Mouse (Mus musculus): ENCODE data around the gene Grwd1. TPM values are rescaled to one million over a fixed set of nuclear protein-coding genes. Genes with fewer than 3 reads are reported as not detected.

Gene Grwd1
- total RNA-seq, 2 experiments from 2014 or later, result 23.7 to 27.5 TPM

DNA sequence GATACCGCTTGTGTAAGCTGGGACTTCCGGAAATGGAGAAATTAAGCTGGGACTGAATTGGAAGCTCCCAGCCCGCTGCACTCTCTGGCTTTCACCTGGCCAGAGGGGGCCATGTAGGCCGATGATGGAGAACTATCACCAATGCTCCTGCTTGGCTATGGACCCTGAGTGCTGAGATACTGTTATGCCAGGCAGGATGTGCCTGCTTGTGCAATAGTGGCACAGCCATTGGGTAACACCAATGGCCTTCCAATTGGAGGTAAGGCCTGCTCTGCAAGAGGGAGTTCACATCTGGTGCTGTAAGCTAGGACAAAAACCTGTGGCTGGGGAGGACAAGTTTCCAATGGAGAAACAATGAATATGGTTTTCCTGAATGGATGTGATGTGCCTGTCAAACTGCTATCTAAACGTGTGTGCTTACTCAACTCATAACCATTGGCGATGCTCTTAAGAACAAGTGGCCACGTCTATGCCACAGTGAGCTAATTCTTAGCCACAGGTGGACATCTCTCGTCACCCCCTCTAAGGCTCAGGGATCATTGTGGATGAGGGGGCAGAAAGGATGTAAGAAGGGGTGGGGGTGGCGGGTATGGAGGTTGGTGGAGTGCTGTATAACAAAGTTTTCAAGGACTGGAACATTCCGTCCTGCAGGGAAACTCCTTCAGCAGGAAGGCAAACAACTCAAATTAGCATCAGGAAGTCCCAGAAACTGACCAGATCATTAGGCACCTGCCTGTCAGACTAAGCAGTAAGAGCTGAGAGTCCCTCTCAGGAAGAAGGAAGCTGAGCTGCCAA, 12.4 kb upstream of the Grwd1 start:
- no peak for DNase-seq

DNA sequence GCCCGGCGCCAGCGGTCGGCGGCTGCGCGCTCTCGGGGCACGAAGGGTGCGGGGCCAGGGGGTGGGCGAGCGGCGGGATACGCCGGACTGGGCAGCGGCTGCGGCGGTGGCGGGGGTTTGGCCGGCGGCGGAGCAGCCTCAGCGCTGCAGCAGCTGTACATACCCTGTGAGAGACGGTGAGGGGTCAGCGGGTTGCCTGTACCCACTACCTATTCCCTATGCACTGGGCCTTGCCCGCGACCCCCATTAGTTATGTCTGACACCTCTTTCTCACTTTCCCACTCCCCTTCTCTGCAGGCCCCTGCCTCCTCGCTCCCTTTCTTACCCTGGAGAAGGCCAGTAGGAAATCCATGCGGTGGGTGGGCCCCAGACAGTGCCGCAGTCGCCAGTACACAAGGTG, 3.2 kb upstream of the Grwd1 start:
- DNase-seq, result no peak

DNA sequence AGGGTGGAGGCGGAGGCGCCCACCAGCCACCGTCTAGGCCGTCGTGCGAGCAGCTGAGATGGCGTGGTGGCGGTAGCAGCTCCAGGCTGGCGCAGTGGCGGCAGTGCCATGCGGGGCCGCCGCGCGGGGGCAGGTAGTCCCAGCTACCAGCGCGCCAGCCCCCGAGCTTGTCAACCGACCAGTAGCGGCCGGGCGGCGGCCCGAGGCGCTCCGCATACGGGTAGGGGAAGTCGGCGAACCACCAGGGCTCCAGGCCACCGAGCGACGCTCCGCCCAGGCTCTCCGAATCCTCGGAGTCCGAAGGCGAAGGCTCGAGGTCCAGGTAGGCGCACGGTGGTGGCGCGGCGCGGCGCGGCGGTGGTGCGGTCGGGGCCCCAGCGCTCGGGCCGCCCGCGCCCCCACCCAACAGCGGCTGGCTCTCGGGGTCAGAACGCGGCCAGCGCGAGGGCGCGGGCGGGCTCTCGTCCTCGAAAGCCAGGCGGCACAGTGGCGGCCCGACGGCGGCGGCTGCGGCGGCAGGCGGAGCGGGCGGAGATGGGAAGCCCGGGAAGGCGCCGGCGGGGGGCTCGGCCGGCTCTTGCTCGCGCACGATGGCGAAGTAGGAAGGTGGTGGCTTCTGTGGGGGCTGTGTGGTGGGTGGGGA, 2.5 kb upstream of the Grwd1 start:
- DNase-seq, result peak; percentile 35

DNA sequence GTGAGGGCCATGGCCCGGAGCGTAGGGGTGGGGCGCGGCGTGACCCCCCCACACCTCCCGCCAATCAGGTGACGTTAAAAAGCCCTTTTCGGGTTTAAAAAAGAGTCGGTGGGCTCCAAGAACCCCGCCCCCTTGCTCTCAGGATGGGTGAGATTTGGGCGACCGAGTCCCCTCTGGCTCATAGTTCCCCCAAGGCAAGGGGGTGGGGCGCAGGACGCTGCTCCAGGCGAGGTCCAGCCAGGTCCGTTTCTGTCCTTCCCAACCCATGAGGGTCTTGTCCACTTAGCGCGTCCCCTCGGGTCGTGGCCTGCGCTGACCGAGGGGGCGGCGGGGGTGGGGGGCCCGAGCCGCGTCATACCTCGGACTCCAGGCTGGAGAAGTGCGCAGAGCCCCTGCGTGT, 1.7 kb upstream of the Grwd1 start:
- no peak for DNase-seq

DNA sequence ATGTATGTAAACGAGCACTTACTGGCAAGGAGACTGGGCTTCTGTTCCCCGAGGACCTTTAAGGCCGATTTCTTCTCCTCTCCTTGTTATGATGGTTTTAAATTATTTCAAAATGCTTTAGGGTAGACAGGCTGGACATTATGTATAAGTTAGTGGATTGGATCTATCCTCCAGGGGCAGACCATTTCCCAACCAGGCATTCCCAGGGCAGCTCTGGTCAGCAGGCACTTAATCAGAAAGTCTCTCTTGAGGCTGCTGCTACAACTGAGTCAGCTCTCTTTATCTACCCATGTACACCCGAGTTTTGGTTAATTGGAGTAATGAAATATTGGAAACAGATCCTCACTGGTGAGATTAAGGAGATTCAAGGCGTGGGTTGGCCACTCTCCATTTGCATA, 383 bp upstream of the Grwd1 start:
- no peak for DNase-seq

DNA sequence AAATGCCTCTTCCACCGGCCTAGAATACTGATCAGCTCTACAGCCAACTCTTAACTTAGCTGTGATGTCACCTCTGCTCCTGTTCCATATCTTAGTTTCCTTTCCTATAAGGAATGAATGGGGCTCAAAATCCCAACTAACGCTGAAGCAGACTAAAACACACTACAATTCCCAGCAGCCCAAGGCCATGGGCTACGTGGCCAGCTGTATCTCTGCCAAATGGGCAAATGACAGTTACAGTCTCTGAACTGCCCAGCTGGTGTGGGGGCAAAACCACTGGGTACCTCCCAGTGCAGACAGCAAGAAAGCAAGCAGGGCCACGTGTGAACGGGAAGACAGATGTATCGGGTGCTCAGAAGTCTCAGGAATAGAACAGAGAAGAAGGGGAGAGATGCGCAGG, 4.1 kb downstream of the Grwd1 start:
- DNase-seq, result peak; percentile 51

DNA sequence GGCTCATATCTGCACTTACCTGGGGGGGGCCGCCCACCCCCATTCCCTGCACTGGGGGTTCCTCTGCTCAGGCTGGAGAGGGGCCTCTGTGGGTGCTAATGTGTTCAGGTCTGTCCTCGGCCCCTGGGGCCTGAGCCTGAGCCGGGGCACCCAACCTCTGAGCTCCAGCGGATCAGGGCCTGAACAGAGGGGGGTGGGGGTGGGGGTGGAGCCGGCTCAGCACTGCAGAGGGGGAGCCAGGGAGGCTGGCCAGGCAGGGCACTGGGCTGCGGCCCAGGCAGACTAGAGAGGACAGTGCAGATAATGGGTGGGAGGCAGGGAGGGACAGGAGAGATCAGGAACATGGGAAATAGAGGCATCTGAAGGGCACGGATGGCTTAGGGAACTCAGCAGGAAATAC, 6.1 kb downstream of the Grwd1 start, which contains the start of gene Kcnj14:
Gene Kcnj14 (minus strand): TSS at position 185 of the 400 bp plus-strand sequence.
- DNase-seq, result no peak

DNA sequence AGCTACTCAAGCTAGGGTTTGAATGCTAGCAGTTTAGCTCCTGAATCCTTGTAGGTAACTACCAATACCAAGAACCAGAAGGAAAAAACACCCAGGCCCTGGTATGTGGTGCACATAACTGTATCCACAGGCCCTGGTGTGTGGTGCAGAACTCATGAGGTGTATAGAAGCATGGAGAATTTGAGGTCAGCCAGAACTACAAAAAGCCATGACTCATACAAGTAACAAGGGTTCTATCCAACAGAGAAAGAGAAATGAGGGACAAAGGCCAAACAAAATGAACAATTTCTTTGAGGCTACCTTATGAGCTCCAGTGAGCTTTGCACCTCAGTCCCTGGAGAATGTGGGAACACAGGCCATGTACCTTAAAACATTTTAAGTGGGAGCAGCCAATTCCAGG, 9.8 kb downstream of the Grwd1 start:
- DNase-seq, result no peak

DNA sequence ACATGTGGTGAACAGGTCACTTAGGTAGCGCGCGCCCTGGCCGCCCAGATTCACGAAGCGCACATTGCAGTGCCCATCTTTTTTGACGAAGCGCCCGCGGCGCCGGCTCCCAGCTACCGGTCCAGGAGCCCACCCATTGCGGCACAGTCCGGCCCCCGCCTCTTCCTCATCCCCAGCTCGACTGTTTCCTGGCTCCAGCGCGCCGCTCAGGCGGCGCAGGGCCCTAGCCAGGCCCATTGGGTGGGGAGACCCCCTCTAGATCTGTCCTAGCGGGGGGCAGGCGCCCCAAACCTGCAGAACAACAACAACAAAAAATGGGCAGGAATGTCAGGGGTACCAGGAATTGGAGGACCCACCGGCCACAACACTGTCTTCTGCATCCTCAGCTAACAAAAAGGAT, 10.9 kb downstream of the Grwd1 start:
- DNase-seq, result no peak

DNA sequence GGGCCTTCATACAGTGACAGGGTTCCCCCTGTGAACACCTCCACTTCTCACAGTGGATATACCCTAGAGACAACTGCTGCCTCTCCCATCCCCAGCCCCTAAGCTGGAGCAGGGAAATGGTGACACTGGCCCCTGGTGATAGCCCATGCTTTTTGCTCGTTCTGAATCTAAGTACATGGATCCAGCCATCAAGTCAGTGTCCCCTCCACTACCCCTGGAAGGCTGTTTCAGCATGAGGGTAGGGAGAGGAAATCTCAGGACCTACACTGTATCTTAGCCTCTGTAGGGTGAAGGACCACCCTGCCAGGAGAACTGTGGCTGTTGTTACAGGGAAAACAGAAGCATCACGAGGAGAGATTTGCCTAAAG, 14.8 kb downstream of the Grwd1 start:
- DNase-seq, result no peak

DNA sequence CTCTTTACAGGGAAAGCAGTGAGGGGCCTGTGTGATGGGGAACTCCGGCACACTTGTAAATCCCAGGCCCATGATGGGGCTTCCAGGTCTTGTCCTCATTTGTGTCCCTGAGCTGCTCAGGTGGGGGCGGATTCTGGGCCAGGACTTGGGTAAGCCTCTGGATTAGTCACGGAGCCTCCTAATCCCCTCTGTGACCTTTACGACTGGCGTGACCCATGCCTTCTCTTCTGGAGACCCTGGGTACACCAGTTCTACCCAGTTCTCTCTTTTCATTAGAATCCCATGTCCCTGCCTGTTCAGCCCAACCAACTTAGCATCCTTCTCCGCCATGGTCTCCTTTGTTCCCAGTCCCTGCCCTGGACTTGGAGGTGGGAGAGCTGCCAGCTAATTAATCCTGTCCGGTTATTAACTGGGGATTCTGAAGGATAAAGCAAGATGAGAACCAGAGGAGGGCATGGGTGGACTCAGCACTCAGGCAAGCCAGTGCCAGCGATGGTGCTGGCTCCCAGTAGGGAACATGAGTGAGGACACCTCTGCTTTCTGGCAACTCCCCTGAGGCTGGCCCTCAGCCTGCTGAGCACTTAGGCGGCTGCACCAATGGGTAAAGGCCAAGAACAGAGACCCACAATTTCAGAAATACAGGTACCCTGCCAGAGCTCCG, 15.3 kb downstream of the Grwd1 start:
- no peak for DNase-seq

DNA sequence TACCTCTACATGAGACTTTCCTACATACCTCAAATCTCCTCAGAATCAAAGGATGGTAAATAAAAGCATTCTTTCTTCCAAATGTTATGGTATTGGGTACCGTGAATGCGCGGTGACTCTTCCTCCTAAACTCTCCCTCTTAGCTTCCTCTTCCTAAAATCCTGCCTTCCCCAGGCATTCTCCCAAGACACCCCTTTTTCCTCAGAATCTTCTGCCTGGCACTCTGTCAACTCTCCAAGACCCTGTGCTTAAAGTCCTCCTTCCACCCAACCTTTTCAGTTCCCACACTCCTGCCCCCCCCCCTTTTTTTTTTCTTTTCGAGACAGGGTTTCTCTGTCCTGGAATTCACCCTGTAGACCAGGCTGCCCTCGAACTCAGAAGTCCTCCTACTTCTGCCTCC, 15.9 kb downstream of the Grwd1 start:
- DNase-seq, result no peak

DNA sequence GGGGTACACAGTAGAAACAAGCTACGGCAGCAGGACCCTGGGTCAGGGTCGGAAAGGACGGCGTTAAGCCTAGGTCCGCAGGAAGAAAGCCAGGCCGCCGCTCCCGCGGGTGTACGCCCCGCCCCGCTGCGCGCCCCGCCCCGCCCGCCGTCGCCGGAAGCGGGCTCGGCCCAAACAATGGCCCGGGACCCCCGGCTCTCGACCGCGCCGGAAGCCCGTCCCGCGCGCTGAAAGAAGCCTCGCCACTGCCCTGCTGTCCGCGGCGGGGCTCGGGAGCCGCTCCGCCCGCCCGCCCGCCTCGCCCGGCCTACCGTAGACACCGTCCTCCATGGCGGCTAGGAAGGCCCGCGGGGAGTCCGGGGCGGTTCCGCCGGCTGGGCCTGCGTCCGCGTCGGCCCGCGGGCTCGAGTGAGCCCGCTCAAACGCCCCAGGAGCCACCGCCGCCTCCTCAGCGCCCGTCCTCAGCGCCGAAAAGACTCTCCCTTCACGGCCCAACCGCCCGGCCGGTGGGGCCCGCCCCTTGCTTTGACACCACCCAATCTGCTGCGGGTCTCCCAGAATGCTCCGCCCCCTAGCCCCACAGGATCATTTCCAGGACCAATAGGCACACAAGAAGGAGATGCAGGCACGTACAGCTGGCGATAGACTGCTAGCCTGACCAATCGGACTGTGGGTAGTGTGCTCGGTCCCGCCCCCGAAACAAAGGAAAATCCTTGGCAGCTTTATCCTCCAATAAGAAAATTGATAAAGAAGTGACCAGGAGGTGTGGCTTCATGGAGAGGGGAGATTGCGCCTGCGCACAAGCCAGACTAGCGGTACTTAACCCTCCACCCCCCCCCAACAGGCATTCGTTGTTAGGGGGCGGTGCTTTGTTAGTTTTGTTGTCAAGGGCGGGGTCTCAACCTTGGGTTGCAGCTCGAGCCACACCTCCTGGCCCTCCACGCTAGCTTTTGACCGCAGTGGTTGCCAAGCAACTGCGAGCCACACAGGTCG, 16.7 kb downstream of the Grwd1 start, which contains the start of gene Cyth2:
Gene Cyth2 (minus strand): TSS at position 795 of the 993 bp plus-strand sequence.
- peak; percentile 98 for DNase-seq

DNA sequence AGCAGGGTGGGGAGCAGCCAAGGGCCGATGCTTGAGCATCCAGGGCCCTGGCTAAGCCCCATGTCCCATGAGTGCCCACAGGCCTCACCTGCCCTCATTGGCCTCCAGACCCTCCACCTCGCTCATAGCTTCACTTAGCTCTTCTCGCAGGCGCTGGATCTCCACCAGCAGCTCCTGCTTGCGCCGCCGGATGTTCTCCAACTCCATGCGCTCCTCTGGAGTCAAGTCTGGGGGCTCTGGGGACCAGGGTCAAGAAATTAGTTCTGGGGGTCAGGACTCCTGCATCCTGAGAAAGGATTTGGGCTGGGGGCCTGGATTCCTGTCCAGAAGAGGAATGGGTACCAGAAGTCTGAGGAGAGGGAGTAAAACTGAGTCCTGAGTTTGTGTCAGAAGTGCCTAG, 17.8 kb downstream of the Grwd1 start:
- no peak for DNase-seq

DNA sequence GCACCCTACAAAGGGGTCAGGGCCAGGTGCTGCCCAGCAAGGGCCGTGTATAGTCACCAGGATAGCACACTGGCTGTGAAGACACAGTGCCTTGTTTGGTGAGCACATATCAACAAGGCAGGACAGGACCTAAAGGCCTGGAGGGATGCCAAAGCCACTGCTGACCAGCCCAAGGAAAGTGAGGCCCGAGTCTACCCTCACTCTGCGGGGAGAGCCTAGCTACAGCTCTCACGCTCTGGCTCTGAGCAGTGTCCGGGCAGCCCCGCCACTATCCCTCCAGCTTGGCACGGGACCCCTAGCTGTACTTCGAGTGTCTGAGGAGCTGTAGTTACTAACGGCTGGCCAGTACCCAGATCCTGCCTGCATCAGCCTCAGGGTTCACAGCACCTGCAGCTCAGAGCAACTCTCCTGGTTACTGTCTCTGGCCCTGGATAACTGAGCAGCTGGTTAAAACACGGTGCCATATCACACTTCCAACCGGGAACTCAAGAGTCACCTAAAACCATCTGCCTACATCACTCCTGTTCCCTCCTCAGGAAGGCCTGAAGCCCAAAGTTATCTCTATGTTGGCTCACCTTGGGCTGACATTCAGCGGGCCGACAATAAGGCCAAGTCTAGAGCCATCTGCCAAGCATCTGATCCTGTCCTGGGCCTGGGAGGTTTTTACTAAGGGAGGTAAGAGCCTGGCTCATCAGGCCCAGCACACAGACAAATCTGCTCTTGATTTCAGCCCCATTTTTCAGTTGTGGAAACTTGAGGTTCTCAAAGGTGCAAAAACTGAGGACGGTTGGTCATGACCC, 21.3 kb downstream of the Grwd1 start:
- no peak for DNase-seq

DNA sequence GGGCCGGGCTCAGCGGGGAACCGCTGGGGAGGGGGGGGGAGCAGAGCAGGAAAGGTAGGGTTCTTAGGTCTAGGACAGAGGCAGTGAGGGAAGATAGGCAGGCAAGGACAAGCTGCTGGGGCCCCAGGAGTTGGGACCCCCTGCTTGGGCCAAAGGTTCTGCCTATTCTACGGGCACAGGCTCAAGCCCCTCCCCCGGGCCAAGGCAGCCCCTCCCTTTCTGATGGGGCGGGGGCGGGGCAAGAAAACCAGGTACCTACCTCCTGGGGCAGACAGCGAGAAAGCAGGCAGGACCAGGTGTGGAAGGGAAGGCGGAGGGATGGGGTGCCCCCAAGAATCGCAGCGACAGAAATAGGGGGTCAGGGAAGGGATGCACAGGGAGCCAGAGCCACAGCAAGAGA, 22.3 kb downstream of the Grwd1 start:
- DNase-seq, result no peak

DNA sequence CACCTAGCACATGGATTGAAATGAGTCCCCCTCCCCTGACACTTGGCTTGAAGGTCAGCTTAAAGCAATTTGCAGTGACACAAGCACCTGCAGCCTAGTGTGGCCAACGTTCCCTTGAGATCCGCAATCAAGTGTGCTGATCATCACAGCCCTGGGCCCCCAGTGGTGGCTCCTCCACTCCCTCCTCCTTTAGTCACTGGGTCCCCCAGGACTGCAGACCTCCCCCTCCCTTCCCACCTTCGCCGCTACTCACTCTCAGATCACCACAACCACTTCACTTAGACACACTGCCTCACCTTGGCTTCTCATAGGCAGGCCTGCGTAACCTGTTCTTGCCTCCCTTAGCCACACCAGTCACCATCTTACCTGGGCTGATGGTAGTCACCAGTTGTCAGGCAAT, 24.8 kb downstream of the Grwd1 start:
- DNase-seq, result no peak

DNA sequence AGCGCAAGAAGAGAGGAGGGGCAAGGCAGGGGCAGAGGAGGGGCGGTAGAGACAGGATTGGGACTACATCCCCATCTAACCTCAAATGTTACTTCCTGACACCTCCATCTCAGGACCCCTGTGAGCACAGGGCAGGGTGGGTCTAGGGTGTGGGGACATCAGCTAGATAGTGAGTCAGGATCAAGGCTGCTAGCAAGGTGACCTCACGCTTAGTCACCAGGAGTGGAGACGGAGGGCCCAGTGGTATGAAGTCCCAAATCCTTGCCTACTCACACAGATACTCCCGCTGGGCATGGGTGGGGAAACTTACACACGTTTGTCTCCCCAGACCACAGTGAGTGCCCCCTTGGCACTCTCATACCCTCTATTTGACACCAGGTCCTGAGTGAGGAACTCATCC, 28.2 kb downstream of the Grwd1 start:
- peak; percentile 62 for DNase-seq

DNA sequence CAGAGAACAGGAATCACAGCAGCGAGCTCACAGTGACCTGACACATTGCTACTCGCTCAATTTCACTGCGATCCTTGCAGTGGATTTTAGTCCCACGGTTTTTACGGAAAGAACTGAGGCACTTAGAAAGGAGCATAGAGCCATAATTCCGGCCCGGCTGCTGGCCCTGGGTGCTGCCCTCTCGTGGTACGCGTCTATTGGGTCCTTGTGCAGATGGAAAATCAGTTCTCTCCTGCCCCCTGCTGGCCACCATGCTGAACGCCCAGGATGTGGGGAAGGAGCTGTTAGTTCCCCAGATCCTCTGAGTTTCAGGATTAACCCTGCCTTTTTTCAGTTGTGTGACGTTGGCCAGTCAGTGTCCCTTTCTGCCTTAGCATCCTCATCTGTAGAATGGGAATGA, 29.4 kb downstream of the Grwd1 start:
- DNase-seq, result peak; percentile 96

DNA sequence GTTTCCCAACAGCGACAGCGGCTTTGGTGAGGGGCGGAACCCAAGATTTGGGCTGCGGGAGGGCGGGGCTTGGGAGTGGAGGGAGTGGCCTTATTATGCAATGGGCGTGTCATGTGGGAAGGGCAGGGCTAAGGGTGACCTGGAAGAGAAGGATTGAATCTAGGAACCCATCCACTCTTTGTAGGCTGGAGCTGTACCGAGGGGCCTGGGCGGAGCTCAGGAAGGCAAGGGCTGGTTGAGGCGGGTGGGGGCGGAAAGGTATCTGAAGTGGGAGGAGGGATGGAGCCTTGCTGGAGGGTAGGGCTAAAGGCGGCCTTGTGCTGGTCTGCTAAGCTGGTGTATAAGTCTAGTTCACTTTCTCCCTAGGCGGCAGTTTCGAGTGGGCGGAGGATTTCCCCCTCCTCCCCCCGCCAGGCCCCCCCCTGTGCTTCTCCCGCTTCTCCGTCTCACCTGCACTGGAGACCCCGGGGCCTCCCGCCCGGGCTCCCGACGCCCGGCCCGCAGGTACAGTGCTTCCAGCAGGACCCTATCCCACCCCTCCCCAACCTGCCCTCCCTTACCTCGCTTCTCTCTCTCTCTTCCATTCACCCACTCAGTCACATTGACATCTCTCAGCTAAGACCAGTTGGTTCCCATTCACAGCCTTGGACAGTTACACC, 30.1 kb downstream of the Grwd1 start:
- DNase-seq, result peak; percentile 67

DNA sequence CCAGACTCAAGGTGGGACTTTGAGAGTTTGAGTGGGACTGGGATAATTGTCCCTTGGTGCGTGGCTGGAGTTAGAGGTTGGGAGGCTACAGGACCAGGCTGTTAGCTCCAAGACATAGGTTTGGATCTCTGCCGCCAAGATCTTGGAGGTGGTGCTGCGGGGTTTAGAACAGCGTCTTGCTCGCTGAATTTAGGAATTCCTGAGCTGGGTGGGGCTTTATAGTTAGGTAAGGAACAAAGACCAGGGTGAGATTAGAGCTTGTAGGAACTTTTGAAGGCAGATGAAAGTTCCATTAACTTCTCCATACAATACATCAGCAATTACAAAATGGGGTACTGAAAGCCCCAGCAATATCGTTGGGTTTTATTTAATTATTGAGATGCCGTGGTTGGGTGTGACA, 30.7 kb downstream of the Grwd1 start:
- DNase-seq, result no peak
